Mouse (Mus musculus) cerebellum, postnatal 25 days (tissue): Measurements from ENCODE around the gene 4933414I15Rik.
A peak's percentile ranks its signal among the peaks of the same experiment; 100 is the strongest.

Source experiments
- DNase-seq, 2 experiments: peaks; one replicate each; pipeline ENCODE4 v3.0.0; 2021; ENCODE audit warnings: mixed read lengths in 2 of 2

The 4933414I15Rik gene

DNA sequence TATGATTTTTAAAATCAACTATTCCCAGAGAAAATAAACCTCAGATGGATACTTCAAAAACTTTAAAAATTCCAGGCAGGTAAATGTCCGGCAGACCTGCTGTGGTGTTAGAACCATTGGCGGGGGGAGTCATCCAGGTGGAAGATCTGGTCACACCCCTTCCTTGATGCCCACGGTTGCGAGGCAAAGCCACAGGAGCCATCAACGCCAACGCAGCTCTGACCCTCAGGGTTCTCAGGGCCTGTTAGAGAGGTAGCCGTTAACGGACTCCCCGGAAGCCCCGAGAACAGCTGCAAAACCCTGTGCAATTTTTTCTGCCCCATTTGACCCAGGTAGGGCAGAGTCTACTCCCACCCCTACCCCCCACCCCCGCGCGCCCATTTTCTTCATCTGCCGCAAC lies at the start of gene 4933414I15Rik:
Gene 4933414I15Rik, minus strand, starts transcription at position 260 of the 400 bp plus-strand sequence.
- DNase-seq: no peak

DNA sequence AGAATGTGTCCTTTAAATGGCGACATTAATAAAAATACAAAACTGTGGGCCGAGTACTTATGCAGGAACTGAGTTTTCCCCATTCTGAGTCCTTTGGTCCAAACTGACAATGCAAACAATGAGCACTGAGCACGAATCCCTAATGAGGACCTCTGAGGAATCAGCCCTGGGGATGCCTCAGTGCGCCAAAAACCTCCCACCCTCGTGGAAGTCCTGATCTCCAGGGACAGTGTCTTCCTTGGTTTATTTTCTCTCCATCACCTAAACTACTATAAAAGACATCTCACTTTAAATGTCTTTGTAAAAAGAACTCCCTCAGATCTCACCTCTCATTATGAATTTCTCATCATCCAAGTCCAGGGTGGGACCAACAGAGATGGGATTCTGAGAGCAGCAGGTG lies 38.1 kb upstream of the 4933414I15Rik start, which contains the start of gene Olfr1377:
Gene Olfr1377, plus strand, starts transcription at position 301 of the 400 bp plus-strand sequence.
- no peak for DNase-seq

DNA sequence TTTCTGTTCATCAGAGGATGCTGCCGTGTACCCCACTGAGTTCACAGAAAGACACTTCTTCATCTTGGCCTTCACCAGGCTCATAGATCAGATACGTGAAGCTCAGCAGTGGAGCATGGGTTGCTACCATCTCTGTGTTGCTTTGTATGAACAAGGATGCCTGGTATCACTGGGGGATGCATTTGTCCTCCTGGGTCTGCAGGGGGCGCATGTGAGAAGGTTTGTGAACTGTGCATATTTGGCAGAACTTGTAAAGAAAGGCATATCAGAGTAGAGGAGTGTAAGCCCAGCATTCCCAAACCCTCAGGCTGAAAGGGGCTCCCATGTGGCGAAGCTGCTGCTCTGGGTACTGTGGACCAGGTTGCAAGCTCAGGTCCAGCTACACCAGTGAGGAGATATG lies 33.7 kb upstream of the 4933414I15Rik start:
- peak; percentile 8 for DNase-seq

DNA sequence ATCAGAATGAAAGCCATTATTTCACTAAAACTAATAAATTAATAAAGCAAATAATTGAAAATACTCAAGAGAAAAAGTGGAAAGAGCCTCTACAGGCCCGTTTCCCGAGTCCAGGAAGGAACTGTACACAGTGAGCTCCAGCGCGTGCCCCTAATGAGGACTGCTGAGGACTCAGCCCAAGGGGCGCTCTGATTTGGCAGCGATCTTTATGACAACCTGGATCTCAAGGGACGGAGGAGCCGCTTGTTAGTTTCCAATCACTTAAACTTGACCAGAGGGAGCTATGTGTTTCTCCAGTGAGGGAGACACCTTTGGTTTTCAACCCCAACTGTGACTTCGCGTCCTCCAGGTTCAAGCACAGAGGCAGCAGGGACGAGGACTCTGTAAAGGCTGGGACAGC lies 22.7 kb upstream of the 4933414I15Rik start, which contains the start of gene Olfr1378:
Gene Olfr1378, plus strand, starts transcription at position 301 of the 400 bp plus-strand sequence.
- DNase-seq: no peak

DNA sequence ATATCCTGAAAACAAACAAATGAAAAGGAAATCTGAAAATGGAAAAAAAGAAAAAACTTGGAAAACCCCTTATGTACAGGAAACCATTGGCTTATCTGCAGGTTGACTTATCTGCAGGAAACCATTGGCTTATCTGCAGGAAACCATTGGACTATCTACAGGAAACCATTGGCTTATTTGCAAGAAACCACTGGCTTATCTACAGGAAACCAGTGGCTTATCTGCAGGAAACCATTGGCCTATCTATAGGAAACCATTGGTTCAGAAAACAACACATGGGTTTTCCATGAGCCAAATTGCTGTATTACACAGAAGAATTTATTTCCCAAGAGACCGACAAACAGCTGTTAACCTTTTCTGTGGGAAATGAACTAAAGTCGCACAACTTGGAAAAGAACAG lies 21.3 kb upstream of the 4933414I15Rik start:
- DNase-seq: no peak

DNA sequence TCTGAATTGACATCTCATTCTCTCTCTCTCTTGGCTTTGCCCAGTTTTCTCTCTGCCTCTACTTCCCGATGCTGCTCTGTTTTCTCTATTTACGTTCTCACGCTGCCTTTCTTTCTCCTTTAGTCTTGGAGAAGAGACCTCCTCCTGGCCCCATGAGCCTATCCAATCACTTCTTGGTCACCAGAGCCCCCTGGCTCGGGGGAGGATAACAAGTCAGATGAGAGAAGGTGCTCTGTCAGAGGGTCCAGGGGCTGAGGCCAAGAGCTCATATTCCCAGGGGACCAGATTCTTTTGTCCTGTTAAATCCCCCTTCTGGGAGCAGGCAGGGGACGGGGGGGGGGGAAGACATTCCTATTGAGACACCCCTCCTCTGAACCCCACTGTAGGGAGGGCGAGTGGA lies 10.1 kb upstream of the 4933414I15Rik start, which contains the start of gene Prop1:
Gene Prop1, minus strand, starts transcription at position 101 of the 400 bp plus-strand sequence.
- DNase-seq: no peak

DNA sequence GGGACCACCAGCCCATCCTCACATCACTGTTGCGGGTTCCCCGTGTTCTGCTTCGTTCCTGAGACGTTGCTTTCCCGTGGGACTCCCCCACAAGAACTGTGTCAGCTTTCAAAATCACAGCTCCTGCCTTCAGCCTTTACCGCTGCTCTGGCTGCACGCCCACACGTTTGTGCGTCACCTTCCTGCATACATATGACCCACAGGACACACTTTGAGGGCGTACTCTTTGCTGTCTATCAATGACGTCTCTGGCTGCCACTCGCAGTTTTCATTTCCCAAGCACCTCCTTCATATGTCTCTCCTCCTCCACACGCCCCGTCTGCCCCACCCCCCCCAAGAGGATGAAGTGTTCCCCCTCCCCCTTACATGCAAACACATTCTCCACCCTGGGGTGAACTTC lies 8.7 kb upstream of the 4933414I15Rik start:
- DNase-seq: no peak

DNA sequence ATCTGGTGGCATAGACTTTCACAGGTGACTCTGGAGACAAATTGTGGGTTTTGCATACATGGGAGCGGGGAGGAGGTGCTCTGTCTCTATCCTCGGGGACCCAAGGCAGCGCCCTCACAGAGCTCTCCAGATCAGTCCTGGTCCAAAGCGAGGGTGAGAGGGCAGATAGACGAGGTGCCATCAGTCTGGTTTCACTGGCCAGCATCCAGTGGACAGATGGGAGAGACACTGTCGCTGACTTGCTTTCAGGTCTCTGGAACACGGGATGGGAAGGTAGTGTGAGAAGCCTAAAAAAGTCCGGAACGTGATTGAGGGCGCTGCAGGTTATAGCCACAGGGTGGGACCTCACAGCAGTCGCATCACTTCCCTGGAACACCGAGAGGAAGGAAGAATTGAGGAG lies 1.2 kb downstream of the 4933414I15Rik start:
- DNase-seq: peak in 1 of 2 experiments; percentile 53

DNA sequence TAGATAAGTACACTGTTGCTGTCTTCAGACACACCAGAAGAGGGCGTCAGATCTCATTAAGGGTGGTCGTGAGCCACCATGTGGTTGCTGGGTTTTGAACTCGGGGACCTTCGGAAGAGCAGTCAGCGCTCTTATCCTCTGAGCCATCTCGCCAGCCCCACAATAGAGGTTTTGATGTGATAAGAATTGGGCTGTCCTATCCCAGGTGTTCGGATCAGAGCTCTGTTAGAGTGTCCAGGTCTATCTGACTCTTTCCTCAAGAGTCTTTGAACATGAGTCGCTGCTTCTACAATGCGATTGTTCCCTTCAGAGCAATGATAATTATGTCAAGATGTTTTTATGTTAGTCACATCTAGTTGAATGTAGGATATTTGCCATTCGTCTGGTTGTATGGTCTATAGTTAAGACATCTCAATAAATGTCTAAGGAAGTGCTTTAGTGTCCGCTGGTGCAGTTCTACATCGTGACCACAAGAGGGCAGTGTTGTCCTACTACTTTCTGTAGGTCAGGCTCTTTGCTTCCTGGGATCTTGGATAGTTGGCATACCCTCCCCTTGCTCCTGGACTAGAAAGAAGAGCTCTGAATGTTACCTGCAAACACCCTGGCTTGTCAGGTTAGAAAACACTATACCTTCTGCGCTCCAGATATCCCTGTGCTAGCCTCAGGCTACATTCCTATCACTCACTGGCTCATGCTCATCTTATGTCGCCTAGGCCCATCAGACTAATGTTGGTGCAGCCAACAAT lies 3.8 kb downstream of the 4933414I15Rik start:
- DNase-seq: peak; percentile 26 to 56

DNA sequence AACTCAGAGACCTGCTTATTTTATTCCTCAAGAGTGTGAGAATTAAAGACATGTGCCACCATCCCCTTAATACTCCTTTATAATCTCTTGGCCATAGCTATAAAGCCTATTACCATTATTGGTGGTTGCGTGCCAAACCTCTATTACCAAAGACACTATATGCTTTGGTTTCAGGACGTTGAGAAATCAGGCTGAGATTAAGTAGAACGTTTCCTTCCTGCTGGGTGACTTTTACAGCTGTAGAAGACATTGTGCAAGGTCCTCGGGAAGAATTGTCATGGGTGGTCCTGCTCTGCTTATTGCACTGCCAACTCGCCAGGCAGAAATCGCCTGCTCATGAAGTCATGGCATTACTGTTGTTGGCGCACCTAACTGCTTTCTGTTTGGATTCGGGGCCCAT lies 5.1 kb downstream of the 4933414I15Rik start:
- no peak for DNase-seq

DNA sequence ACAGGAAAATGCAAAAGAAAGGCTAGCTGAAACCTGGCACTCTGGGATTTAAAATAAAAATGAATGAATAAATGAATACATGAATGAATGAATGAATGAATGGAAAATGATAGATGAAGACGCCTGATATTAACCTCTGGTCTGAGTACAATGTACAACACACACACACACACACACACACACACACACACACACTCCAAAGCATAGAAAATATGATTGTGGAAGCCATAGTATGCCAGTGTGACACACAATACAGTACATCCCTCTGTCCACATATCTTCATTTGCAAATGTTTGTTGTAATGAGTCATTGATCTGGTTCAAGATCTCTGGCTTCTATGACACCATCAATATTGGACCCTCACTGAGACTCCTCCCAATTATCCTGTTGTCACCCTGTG lies 11.5 kb downstream of the 4933414I15Rik start:
- no peak for DNase-seq

DNA sequence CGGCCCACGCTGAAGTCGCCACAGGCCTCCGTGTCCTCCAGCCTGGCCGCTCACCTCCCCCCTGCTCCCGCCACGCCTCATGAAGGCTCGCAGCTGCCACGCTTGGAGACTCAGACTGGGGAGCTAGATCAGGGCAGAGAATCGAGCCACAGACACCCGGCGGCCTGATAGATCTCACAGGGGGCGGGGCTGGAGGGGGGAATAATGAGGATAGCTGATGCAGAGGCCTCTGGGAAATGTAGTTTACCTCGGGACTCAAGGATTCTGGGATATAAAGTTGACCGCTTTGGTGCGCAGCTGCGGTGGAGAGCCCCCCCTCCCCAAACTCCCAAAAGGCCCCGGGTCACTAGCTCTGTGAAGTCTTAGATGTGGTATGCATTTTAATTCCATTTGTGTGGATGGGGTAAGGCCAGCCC lies 12.1 kb downstream of the 4933414I15Rik start, which contains the start of gene Zfp354b:
Gene Zfp354b, minus strand, starts transcription at position 183 of the 416 bp plus-strand sequence.
- DNase-seq: peak; percentile 86 to 93

DNA sequence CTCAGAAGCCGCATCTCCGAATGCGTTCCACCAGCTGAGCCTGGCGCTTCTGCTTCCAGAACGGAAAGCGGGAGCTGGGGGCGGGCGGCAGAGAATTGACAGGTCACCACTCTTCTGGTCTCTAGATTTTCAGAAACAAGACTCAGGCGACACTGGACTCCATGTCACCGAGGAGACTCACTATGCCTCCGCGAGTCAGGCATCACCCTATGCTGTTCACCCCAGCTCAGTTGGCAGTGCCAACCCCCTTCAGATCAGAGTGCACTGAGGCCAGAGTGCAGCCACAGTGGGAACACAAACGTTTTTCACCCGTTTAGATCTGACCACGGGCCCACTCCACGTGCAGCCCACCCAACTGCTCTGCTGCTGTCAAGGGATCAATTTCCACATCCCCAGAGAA lies 12.5 kb downstream of the 4933414I15Rik start:
- DNase-seq: no peak

DNA sequence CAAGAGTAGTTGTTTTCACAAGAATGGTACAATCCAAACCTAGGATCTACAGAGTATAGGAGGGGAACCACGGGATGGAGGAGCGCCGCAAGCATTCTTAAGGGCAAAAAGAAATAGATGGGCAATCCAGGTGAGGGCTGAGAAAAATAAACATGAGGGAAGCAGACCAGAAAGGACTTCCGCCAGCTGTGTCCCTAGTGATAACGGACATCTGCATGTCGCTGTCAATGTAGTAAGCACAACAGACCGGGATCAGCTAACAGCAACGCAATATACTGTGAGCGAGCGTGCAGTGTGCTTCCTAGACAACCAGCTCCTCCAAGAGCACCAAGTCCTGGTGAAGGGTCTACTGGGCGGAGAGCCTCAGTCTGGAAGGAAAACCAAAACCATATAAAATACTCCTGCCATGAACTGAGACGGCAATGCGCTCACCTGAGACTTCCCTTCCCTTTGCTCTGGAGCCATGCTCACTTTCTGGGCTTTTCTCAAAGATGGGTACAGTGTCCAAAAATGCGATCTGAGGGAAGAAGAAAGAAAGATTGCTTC lies 13.0 kb downstream of the 4933414I15Rik start:
- DNase-seq: peak in 1 of 2 experiments; percentile 12

DNA sequence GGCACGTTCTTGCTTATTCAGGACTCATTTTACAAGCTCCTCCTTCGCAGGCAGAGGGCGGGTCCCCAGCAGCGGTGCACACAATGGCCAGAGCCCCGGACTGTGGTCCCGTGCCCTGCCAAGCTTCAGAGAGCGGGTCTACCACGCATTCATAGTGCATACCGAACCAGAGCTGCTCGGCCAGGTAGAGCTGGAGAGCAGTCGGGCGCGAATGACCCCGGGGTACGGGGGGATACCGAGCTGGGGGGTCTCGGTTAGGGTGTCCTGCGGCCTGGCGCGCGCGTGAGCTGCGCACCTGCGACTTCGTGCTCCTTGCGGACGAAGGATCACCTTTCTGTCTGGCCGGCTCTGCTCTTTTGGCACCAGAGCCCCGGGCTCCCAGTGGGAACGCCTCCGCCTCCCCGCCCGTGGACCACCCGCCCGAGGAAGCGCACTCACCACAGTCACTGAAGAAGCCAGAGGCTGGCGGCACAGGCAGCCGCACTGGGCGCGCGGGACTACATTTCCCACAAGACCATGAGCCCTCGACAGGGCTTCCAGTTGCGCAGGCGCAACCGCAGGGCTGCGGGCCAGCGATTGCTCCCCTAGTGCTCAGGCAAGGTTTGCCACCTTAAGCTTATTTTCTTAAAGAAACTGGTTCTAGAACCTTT lies 27.8 kb downstream of the 4933414I15Rik start, which contains the start of gene Zfp2:
Gene Zfp2, minus strand, starts transcription at position 495 of the 650 bp plus-strand sequence.
- DNase-seq: peak; percentile 91 to 95

DNA sequence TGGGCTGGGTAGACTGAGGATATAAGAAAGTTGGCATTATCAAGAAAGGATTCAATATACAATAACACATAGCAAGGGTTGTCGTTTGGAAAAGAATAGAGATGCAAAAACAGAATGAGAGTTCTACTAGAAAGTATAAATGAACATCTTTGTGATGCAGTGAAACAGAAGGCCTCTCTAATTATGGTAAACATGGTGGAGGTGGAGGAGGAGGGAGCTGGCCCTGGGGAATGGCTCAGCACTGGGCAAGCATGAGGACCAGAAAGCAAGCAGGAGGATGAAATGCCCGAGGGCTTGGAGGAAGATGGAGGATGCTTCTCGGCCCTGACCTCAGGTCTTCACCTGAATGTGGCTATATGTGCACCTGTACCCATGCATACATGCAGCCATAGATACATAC lies 29.1 kb downstream of the 4933414I15Rik start:
- DNase-seq: no peak

DNA sequence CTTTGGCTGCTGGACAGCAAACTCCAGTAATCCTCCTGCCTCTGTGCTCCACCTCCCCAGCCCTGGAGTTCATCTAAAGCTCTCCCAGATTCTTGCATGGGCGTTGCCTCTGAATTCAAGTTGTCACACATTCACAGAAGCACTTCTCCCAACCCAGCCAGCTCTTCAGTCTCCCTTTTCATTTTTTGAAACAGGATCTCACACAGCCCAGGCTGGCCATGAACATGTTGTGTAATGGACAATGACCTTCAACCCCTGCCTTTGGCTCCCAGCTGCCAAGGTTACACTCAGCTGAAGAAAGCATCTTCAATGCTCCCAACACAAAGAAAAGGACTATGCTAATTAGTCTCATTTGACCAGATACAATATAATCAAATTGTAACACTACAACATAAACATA lies 30.3 kb downstream of the 4933414I15Rik start:
- DNase-seq: no peak

DNA sequence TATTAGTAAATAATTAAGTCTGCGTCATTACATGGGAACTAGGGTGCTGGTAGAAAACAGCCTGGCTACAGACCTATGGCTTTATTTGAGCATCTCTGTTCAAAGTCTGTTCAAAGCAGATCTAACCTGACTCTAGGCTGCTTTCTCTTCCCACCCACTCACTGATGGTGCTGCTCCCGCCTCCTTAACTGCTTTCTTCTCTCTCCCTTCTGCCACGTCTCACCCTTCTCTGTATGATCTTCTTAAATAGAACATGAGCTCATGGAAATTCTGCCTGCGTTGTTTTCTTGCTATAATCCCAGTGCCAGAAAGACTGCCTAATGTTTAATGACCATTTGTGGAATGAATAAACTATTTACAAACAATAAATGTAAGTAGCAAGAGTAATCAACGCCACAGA lies 35.4 kb downstream of the 4933414I15Rik start:
- no peak for DNase-seq

DNA sequence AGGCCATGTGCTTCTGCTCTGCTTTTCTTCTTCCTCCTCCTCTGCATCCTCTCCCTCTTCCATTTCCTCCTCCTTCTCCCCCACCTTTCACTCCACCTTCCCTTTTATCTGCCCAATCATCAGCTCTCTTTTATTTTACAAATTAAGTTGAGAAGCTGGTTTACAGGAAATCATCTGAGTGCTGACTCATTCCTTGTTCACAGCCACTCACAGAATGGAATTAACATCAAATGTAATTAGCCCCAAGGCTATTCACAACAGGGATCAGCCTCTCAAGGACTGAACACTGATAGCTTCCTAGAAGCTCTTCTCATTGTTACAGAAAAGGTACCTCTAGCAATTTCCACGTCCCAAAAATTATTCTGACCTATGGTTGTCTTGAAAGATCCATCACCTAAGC lies 46.2 kb downstream of the 4933414I15Rik start:
- no peak for DNase-seq

DNA sequence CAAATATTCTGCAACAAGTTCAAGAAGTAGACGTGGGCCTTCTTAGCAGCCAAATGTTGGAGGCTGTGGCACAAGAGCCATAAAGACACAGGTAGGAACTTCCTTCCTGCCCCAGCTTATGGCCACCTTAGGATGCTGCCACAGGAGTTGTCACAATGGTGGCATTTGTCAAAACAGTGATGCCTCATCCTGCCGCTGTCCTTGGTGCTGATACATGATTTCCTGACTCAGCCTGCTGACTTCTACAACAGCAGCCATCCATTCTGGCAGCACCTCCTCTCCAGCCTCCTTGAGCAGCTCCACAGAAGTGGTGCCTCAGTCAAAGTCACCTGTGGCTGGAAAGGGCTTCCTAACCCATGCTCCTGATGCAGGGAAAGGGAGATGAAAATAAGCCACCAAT lies 51.1 kb downstream of the 4933414I15Rik start:
- DNase-seq: no peak
